Mouse (Mus musculus): ENCODE data around the gene Stoml2.
A peak's percentile ranks its signal among the peaks of the same experiment; 100 is the strongest.

The Stoml2 gene

GRCm38 (mm10) chr4:43031237-43031995 lies at the start of gene Stoml2:
TSS of gene Stoml2 (minus strand) at chr4:43031710.
- peak; percentile 95 for DNase-seq (ENCODE audit: low spot score)

DNA sequence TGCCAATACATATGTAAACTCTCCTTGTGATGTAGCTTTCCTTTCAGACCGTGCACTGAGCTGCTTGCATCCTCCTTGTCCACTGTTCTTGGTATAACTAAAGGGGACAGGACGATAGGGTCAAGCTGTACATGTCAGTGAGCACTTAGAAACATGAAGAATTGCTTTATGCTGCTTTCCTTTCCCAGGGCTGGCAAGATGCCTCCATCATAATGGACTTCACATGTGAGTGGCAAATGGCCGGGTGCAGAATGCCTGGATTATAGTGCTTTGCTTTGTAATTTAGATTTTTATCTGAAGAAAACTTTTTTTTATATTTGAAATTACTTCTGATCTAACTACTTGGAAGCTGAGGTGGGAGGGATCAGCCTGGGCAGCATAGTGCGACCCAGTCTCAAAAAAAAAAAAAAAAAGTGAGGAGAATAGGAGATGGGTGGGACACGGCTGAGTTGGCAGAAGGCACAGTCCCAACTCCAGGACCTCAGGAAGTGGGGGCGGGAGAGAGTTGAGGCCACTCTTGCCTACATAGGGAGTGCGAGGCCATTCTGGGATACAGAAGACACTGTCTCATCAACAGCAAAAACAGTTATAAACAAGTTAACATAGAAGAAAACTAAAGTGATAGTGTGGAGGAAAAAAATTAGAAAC lies 46.7 kb upstream of the Stoml2 start:
- DNase-seq (ENCODE audit: low spot score), result peak; percentile 20

DNA sequence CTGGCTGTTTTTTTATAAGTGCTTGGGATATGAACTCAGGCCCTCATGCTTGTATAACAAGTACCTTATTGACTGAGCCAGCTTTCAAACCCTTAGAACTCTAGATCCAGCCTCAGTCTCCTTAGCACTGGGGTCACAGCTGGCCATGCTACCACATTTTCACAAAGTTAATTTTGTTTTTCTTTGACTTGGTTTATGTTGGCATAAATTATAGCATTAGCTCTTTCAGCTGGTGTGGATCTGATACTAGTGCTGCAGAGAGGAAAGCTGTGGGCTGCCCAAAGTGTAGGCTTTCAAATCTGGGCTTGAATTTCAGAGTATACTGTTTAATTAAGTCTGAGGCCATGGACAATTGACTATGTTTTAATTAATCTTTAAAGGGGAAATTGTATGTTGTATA lies 43.4 kb upstream of the Stoml2 start:
- no peak for DNase-seq (ENCODE audit: low spot score)

GRCm38 (mm10) chr4:43065471-43065870 lies 34.0 kb upstream of the Stoml2 start:
- no peak for DNase-seq (ENCODE audit: low spot score)

- no peak for DNase-seq (ENCODE audit: low spot score)
Observed at GRCm38 (mm10) chr4:43060286-43060685, 28.8 kb upstream of the Stoml2 start.

- DNase-seq (ENCODE audit: low spot score), result no peak
Observed at GRCm38 (mm10) chr4:43059697-43060096, 28.2 kb upstream of the Stoml2 start.

DNA sequence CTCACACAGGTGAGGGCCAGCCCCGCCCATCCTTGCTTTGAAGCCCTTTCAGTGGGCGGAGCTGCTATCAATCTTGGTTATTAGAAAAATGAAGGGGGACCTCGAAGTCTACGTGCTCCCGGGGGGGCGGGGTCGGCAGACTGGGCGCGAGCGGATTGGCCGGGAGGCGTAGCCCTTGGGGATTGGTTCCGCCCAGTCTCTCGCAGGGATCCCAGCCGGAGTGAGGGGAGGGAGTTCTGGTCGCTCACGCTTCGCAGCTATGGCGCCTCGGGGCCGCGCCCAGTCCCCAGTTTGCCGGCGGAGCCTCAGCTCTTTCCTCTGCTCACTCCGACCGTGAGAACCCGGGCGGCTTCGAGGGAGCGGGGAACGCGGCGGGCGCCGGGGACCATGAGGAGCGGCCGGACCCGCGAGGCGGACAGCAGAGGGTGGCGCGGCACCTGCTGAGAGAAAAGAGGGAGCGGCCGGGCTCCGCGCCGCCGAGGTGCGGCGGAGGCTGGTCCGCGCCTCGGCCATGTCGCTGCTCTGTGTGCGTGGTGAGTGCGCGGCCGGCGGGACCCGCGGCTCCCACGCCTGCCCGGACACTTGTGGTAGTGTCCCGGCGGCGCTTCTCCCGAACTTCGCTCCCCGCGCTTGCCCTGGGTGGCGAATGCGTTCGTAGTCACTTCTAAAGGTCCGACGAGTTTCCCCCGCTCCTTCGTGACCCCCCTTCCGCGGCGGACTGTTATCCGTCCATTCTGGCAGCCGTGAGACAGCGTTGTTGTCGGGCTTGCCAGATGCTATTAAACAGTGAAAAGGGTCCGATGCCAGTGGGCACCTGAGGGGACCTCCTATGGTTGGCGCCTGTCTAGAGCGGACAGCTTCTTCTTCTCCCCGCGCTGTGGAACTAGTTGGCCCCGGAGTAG lies 27.5 kb upstream of the Stoml2 start, which contains the start of gene Unc13b:
Gene Unc13b, plus strand, starts transcription at position 201 of the 902 bp plus-strand sequence.
- no peak for DNase-seq (ENCODE audit: low spot score)

DNA sequence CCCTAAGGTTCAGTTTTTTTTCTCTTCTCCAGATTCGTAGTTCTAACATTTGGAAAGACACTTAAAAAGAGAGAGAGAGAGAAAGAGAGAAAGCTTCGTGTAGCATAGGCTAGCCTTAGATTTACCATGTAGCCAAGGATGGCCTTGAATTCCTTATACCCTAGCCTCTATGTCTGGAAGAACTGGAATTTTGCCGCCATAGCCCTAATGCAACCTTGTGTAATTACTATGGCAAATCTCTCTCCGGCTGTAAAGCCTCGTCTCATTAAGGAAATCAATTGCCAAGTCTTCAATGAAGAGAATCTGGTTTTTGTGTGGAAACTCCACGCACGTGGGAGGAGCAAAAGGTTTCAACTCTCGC lies 26.9 kb upstream of the Stoml2 start:
- no peak for DNase-seq (ENCODE audit: low spot score)

GRCm38 (mm10) chr4:43057654-43058053 lies 26.1 kb upstream of the Stoml2 start:
- DNase-seq (ENCODE audit: low spot score), result no peak

- peak; percentile 78 for DNase-seq (ENCODE audit: low spot score)
Observed at GRCm38 (mm10) chr4:43052627-43053026, 21.1 kb upstream of the Stoml2 start.

DNA sequence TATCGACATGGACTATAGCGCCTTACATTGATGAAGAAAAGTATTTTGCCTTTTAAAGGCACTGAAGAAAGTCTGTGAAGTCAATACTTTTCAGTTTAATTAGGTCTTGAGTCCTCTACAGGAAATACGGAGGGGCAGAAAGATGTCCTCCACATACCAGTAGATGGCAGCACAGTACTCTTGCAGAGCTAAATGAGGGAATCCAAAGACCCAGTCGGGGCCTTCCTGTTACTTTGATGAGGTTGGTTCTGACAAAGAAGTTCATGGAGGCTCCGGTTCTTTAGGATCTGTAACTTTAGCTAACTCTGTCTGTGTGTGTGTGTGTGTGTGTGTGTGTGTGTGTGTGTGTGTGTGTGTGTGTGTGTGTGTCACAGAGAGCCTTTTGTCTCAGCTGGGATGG lies 15.7 kb upstream of the Stoml2 start:
- peak; percentile 90 for DNase-seq (ENCODE audit: low spot score)

DNA sequence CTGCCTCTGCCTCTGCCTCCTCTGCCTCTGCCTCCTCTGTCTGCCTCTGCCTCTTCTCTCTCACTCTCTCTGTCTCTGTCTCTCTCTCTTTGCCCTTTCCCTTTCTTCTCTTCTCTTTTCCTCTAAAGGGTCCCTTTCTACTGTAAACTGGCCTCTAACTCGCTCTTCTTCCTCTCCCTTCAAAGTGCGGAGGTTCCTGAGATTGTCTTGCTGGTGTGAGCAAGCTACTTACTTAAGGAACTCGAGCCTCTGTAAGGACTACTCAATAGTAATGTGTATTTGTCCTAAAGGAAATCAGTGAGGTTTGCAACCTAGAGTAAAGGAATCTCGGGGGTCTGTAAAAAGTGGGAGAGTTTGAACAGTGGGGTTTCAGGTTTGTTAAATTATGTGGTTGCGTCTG lies 15.1 kb upstream of the Stoml2 start:
- peak; percentile 52 for DNase-seq (ENCODE audit: low spot score)

GRCm38 (mm10) chr4:43045659-43046302 lies 14.3 kb upstream of the Stoml2 start, which contains the start of gene Fam214b:
TSS of gene Fam214b (minus strand) at chr4:43046220.
- DNase-seq (ENCODE audit: low spot score), result peak; percentile 97

- no peak for DNase-seq (ENCODE audit: low spot score)
Observed at GRCm38 (mm10) chr4:43045285-43045658, 13.8 kb upstream of the Stoml2 start.

GRCm38 (mm10) chr4:43044673-43045072 lies 13.2 kb upstream of the Stoml2 start:
- peak; percentile 48 for DNase-seq (ENCODE audit: low spot score)

GRCm38 (mm10) chr4:43043644-43044357 lies 12.3 kb upstream of the Stoml2 start:
- DNase-seq (ENCODE audit: low spot score), result peak; percentile 78

DNA sequence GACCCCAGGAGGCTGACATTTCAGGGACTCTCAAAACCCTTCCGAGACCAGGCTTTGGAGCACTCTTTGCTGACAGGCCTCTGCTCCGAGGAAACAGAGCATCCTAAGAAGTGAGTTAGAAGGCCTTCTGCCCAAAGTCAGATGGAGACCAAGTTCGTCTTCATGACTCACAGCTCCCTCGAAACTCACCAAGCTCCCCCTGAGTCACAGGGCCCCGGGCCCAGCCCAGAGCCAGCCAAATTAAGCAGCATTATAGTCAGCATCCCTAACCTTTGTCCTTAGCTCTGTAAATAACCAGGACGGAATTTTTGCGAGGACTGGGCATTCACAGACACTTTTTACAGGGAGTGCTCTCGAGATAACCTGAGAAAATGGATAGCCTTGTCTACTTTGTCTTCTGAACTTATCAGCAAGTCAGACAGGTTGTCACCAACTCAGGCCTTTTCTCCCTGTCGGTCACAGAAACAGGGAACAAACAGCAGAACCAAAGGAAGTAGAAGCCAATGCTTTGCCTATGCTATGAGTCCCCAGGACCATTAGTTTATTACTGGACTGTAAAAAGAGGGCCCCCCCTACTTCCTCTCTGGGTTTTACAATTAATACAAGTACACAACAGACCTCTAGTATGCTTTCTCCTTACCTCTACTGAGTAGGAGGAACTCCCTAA lies 9.5 kb upstream of the Stoml2 start:
- DNase-seq (ENCODE audit: low spot score), result peak; percentile 38

DNA sequence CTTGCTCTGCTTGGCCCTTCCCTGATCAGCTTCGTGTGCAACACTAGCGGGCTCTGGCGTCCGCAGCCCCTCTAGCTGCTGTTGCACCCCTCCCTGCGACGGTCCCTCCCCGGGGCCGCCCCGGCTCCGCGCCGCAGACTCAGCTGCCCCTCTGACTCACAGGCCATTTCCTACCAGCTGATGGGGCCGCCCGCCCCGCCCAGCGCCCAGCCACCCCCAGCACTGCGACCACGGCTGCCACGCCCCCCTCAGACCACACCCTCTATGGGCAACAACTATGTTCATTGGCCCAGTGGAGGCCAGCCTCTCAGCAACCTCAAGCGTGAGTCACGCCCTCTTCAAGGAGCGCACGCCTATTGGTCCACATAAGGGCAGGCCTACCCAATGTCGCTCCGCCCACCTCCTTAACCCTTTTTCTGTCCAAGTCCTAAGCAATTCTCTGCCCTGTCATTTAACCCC lies 8.6 kb upstream of the Stoml2 start:
- DNase-seq (ENCODE audit: low spot score), result peak; percentile 98

GRCm38 (mm10) chr4:43039609-43040008 lies 8.1 kb upstream of the Stoml2 start:
- peak; percentile 34 for DNase-seq (ENCODE audit: low spot score)
